Mouse (Mus musculus): ENCODE measurements around the gene 1700009N14Rik. TPM values are rescaled to one million over a fixed set of nuclear protein-coding genes. Genes with fewer than 3 reads are reported as not detected.
A peak's percentile ranks its signal among the peaks of the same experiment; 100 is the strongest.

The 1700009N14Rik gene
- not detected for total RNA-seq (2021)
- long read RNA-seq, experiment 1: 0 reads
- long read RNA-seq, experiment 2: 0 reads

DNA sequence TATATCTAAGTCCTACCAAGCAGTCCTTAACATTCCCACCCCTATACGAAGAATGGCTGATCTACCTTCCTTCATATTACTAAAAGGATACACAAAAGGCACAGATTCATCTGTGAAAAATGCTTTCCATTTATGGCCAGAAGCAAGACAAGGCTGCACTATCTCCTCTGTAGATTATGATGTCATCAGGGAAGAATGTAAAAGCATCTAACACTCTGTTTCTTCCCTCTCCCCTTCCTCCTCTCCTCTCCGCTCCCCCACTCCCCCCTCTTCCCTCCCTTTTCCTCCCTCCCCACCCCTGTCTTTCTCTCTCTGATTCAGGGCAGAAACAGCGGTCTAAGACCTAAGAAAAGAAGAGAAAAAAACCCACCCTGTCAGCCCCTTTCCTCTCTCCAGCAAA is at the start of gene 1700009N14Rik:
Gene 1700009N14Rik (plus strand): TSS at position 227 of the 400 bp plus-strand sequence.
- DNase-seq (ENCODE audit: low spot score in 2 of 2): no peak

DNA sequence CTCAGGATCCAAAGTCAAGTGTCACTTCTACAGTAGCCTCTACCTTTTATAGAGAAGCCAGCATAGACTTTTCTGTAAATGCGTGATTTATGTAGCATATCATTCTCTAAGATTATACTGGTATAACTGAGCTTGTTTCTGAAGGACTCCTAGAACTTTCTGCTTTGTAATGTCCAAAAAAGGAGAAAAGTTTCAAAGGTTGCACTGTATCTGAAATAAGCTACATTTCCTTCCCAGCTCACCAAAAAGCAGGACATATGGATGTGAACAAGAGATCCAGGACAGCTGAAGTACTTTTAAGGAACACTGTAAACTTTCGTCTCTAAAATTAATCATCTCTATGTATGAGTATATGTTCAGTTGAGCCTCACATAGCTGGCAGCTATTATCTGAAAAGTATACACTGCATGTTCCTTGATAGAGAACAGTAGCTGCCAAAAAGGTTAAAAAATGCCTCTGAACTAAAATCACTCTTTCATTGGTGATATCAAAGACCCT is 12.2 kb upstream of the 1700009N14Rik start:
- DNase-seq (ENCODE audit: low spot score in 2 of 2): no peak

DNA sequence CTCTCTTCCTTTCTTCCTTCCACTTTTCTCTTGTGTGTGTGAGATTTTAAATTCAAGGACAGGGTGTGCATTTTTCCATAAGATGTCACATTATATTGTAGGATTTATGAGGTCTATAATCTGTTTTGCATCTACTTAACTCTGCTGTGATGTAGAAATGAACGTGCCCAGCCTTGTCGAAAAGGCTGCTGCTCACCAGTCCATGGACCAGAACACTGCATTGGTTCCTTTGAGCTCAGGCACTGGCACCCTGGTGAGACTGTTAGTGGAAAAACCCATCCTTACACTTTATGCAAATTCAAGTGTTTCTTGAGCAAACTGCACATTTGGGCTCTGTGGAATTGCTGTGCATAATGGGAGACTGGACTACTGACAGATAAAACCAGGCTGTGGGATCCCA is 24.2 kb downstream of the 1700009N14Rik start:
- no peak for DNase-seq (ENCODE audit: low spot score in 2 of 2)

DNA sequence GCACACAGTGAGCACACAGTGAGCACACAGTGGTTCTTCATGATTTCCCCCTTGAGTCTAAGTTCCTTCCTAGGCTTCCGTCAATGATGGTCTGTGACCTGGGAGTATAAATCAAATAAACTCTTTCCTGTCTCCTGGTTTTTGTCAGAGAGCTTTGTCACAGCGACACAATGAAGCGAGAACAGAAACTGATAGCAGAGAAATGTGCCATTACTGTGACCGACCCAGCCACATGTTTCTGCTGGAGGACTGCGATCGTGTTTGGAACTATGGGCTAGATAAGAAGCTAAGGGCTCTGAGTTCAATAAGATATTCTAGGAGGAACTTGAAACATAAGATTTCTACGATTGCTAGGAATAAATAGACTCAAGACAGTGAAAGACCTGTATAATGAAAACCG is 36.3 kb downstream of the 1700009N14Rik start:
- DNase-seq (ENCODE audit: low spot score in 2 of 2): no peak

DNA sequence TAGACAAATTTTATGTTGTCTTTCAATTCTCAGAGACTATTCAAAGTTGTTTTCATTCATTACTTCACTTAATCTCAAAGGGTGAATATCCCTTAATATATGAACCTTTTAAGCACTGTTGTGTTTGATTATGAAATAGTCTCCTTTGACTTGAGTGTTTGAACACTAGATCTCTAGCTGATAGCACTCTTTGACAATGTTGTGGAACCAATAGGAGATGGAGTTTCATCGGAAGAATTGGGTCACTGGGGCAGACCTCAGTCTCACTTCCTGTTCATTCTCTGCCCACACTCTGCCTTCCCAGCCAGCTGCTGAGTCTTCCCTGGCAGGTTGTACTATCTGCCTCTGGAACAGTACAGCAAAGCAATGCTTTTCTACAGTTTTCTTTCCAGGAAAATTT is 43.5 kb downstream of the 1700009N14Rik start:
- peak; percentile 4 to 5 for DNase-seq (ENCODE audit: low spot score in 2 of 2)

DNA sequence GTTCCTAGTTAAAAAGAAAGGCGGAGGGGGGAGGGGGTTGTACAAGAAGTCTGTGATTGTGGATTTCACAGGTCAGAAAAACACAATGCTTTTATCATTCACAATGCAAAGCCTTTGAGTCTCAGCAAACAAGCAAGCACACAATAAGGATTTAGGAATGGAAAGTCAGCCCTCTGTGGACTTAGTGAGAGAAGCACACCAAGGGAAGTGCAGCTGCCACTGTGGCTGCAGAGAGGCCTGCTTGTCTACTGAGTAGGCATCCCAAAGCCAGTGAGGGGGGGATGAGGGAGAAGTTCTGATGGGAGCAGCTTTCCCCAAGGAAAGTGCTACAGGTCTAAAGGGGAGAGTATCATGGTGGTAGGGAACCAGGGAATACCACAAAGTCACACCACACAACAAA is 45.8 kb downstream of the 1700009N14Rik start:
- DNase-seq (ENCODE audit: low spot score in 2 of 2): no peak
